Mouse (Mus musculus) c-Kit-positive CD71-negative TER-119-negative erythroid progenitor cells, embryonic 14.5 days (primary cell): Measurements from ENCODE around the gene Gja5.
A peak's percentile ranks its signal among the peaks of the same experiment; 100 is the strongest.

Experiments
- DNase-seq: peaks from one replicate; pipeline ENCODE4 v3.0.0-alpha.2; 2013; ENCODE audit warnings: low read depth

Gja5 gene

GRCm38 (mm10) chr3:96936241-96936640 is 31.7 kb downstream of the Gja5 start:
- peak; percentile 31 for DNase-seq

- no peak for DNase-seq
Observed at GRCm38 (mm10) chr3:96937606-96938005, 33.1 kb downstream of the Gja5 start.

- DNase-seq: peak; percentile 79
Observed at GRCm38 (mm10) chr3:96938738-96939137, 34.2 kb downstream of the Gja5 start.

GRCm38 (mm10) chr3:96942706-96943105 is 38.2 kb downstream of the Gja5 start:
- DNase-seq: no peak

- DNase-seq: no peak
Observed at GRCm38 (mm10) chr3:96953489-96954233, 49.2 kb downstream of the Gja5 start.

GRCm38 (mm10) chr3:96960597-96960996 is 56.1 kb downstream of the Gja5 start:
- no peak for DNase-seq

GRCm38 (mm10) chr3:96963088-96964034 is 58.9 kb downstream of the Gja5 start:
- DNase-seq: no peak

GRCm38 (mm10) chr3:96970986-96971385 is 66.5 kb downstream of the Gja5 start:
- no peak for DNase-seq

GRCm38 (mm10) chr3:96974467-96974866 is 70.0 kb downstream of the Gja5 start:
- DNase-seq: no peak

- no peak for DNase-seq
Observed at GRCm38 (mm10) chr3:96975628-96976027, 71.1 kb downstream of the Gja5 start.

- no peak for DNase-seq
Observed at GRCm38 (mm10) chr3:96977507-96977906, 73.0 kb downstream of the Gja5 start.

GRCm38 (mm10) chr3:96978469-96978868 is 74.0 kb downstream of the Gja5 start:
- DNase-seq: no peak

- DNase-seq: no peak
Observed at GRCm38 (mm10) chr3:96979020-96979419, 74.5 kb downstream of the Gja5 start.

- no peak for DNase-seq
Observed at GRCm38 (mm10) chr3:96981833-96982232, 77.3 kb downstream of the Gja5 start.

GRCm38 (mm10) chr3:96982666-96983065 is 78.2 kb downstream of the Gja5 start:
- DNase-seq: no peak

GRCm38 (mm10) chr3:96992526-96992925 is 88.0 kb downstream of the Gja5 start:
- DNase-seq: no peak

- no peak for DNase-seq
Observed at GRCm38 (mm10) chr3:96997770-96998169, 93.3 kb downstream of the Gja5 start.

- DNase-seq: no peak
Observed at GRCm38 (mm10) chr3:97003111-97003510, 98.6 kb downstream of the Gja5 start.

- DNase-seq: no peak
Observed at GRCm38 (mm10) chr3:97004509-97004908, 100.0 kb downstream of the Gja5 start.

GRCm38 (mm10) chr3:97007010-97007448 is 102.5 kb downstream of the Gja5 start:
- DNase-seq: no peak

- DNase-seq: no peak
Observed at GRCm38 (mm10) chr3:97025226-97025625, 120.7 kb downstream of the Gja5 start.

- no peak for DNase-seq
Observed at GRCm38 (mm10) chr3:97032053-97032496, 127.6 kb downstream of the Gja5 start.

- no peak for DNase-seq
Observed at GRCm38 (mm10) chr3:97035558-97035957, 131.1 kb downstream of the Gja5 start.
